Mouse (Mus musculus) right cerebral cortex, adult 18-20 months (tissue): ENCODE data around the gene Aqp9.
"Not testable (repeated sequence)": the region's sequence is repeated elsewhere in the genome, so short reads cannot be mapped to it uniquely, and the experiment has no call there.

Experiments used
- DNase-seq: peaks from one replicate; pipeline ENCODE4 v3.0.0; 2022; ENCODE audit warnings: mixed read lengths

Gene Aqp9

DNA sequence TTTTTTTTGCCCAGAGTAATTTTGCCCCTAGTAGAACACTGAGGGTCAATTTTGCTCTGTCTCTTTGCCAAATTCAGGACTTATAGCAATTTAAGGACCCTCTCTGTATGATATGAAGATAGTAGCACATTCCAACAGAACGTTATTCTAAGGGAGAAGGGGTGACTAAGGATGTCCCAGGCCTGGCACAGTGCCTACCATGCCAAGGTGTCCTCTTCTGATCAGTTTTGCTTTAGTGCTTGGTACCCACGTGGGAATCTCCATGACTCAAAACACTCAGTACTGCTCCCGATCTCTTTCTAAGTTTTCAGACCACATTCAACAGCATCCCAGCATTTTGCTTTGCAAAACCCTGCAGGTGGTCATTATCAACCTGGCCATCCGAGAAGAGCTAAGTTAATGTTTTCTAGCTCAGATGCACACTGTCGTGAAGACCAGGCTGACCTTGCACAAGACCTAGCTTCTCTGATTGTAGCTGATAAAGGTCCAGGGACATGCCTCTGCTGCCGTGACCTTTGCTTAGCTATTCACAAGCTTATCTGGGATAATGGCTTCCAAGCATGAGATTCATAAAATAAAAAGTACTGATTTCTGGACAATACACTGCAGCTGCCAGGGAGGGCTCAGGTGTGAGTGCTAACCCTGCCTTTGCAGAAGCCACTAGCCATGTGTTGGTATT is 31.1 kb downstream of the Aqp9 start:
- DNase-seq = no peak

DNA sequence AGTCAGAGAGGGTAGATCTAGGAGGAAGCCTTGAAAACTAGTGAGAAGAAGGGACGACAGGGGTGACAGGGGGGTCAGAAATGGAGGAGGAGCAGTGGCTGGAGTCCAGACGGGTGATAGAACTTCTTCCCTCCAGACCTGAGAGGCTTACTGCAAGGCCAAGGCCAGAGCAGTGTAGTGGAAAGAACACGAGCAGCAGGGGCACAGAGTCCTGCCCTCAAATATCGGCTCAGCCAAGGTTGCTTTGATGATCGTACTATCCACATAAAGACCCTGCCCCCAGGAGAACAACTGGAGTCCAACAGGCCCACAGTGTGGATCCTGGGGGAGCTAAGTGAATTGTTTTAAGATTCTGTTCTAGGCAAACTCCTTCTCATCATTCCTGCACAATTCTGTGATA is 33.4 kb downstream of the Aqp9 start:
- no peak for DNase-seq

DNA sequence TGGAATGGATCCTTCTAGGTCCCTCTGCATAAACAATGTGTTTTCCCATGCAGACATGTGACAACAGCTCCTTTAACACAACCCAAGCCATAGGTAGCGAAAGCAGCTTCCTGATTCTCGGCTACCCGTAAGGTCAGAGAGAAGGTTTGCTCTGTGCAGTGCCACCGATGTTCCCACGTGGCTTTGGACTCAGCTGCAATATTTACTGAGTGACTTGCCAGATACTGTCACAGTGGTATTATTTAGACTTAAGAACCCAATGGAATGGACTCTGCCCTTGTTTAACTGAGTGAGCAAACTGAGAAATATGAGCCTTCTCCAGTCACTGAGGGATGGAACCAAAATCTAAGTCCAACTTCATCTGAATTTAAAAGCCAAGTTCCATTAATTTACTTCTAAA is 35.3 kb downstream of the Aqp9 start:
- DNase-seq = no peak

DNA sequence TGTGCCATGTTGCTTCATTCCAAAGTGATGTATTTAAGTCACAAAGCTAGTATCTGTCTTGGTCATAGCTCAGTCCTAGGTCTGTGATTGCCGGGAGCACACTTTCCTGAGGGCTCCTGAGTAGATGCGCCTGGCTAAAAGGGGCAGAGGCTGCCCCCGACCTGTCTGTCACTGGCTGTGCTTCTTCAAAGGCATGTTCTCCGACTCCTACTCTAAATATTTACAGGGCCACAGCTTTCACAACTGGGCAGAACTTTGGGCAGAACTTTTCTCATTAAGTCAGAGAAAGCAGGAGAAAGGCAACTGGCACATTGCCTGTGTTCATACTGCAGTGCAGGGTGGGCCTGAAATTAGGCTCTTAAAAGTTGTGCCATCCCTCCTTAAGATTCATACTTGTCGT is 36.7 kb downstream of the Aqp9 start:
- DNase-seq = no peak

DNA sequence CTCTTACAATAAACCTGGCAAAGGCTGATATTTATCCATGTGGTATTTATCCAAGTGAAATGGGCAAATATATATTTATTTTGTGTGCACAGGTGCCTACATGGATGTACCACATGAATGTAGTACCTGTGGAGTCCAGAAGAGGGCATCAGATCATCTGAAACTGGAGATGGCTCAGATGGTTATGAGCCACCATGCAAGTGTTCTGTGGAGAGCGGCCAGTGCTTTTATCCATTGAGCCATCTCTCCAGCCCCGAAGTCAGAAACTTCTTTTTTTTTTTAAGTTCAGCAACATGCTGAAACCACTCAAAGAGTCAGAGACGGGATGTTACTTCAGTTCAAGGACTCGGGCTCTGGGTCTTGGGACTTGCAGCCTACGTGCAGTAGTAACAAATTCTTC is 39.6 kb downstream of the Aqp9 start:
- DNase-seq = peak; percentile 43

DNA sequence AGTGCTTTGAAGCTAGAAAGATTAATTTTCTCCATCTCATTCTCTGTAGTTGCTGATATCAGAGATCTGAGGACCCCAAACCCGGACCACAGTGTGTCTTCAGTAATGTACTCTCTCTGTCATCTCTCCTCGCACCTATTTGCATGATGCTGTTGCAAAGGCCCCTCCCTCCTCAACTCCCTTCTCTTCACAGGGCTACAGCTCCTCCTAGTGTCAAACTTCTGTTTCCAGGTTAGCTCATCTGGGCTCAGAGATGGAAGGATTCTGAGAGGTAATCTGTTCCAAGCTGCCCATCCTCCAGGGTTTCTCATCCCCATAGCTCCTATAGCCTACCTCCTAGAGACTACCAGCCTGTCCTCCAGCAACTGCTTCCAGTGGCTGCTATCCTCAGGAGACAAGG is 42.3 kb downstream of the Aqp9 start:
- peak; percentile 45 for DNase-seq

DNA sequence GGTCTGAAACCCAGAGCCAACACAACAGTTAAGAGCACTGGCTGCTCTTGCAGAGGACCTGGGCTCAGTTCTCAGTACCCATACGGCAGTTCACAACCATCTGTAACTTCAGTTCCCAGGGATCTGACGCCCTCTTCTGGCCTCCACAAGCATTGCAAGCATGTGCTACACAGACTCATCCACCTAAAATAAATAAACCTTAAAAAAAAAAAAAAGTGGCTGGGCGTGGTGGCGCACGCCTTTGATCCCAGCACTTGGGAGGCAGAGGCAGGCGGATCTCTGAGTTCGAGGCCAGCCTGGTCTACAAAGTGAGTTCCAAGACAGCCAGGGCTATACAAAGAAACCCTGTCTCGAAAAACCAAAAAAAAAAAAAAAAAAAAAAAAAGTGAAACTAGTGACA is 45.4 kb downstream of the Aqp9 start:
- DNase-seq = not testable (repeated sequence)

DNA sequence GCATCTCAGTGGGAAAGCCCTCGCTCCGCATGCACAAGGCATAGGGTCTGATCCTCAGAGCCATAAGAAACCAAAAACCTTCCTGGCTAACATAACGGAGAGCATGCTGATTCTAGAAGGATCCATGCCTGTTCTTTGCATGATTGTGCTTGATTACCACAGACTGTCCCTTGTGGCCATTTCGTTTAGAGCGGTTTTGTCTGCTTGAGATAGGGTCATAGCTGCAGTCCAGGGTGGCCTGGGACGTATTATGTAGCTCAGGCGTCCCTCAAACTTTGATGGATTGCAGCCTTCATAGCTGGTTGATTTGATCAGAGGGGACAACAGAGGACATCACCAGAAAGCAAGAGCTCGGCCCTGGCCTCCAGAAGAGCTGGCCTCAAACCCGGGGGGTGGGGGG is 47.6 kb downstream of the Aqp9 start:
- no peak for DNase-seq

DNA sequence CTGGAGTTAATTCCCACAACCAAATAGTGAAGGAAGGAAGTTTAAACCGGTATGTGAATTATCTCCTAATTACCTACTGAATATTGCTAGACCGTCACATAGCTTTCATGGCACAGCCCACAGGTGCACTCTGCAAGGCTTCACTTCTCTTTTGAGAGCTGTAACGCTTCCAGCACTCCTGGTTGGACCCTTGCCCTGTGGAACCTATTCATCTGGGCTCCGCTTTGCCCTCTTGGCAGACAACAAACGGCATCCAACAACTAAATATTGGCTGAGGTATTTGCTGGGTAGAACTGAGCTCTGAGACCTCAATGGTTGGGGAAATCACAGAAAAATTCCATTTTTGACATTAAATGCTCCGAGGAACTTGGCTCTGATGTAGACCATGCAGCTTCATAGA is 55.3 kb downstream of the Aqp9 start:
- DNase-seq = no peak

DNA sequence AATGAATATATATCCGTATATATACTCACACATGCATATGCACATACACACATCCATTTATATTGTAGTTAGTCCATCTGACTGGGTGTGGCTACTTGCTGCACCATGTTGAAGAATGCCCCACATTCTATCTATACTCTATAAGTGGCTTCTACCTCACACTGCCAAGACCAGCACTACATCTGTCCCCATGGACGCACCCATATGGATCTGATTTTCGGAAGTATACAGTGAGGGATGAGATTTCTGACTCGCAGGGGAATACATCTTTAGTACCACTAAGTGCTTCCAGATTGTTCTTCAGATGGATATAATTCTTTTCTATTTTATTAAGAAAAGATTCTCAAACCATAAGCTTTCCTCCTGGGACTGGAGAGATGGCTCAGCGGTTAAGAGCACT is 65.0 kb downstream of the Aqp9 start:
- no peak for DNase-seq

DNA sequence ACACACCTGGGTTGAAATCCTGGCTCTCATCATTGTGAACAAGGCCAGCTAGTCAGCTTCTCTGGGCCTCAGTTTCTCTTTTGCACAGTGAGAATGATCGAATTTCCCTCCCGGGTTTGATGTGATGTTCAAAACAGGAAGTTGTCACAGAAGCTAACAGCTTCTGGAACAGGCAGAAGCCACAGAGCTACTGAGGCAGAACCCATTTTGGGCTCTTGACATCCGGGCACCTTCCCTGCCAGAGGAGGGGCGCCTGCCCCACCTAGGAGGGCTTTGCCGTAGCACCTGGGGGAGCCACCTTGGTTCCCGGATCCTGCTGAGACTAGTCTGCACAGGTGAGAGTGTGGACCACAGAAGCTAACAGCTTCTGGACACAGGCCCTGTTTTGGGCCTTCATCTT is 74.4 kb downstream of the Aqp9 start:
- no peak for DNase-seq

DNA sequence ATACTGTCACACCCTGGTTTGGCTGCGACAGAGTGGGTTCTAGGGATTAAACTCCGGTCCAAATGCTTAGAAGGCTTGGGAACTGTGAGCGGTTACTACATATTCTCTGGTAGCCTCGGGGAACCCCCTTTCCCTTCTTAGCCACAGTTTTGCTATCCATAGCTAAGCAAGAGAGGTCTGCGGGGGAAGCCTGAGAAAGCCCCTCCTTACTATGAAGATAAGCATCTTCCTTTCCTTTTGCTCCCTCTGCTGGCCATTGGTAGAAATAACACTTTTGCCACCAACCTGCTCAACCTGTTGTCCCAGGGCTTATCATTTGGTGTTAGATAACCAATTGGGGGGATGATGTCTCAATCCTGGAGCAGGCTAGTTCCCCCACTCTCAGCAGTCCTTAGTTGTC is 76.4 kb downstream of the Aqp9 start:
- no peak for DNase-seq

DNA sequence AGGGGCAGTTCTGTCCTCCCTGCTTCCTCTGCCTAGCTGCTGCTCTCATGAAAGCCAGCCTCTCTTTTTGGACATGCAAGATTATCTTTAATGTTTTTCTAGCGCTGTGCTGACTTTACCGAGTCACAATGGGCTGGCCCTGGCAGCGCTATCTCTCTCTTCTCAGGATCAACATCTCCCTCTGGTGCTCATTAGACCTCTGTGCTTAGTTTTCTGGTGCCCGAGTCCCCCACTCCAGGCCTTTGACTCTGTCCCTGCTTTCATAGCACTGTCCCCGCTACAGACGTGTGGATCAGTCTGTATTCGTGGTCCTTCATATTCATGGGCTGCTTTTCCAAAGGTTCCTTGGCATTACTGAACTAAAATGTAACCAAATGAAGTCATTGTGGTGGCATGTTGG is 89.3 kb downstream of the Aqp9 start:
- no peak for DNase-seq

DNA sequence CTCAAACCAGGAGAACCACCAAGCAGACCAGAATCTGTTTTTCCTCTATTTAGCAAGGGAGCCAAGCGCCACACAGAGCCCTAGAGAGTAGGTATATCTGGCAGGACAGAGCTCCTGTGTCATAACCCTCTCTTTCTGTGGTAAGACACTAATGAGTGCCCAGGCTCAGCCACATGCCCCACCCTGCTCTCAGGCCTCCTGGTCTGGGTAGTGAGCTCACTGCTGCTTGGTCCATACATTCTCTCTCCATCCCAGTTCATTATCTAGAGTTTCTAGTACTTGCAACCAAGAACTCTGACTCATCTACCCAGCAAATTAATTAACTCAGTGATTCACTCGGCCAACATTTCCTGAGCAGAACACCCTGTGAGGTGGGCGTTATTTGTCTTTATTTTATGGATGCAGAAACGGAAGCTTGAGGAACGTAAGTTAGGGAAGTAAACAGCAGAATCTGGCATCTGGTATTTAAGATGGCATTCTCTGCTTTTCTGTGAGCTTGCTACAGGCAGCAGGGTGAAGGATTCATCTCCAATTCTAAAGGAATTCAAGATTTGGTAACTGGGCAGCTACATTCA is 91.1 kb downstream of the Aqp9 start:
- DNase-seq = no peak

DNA sequence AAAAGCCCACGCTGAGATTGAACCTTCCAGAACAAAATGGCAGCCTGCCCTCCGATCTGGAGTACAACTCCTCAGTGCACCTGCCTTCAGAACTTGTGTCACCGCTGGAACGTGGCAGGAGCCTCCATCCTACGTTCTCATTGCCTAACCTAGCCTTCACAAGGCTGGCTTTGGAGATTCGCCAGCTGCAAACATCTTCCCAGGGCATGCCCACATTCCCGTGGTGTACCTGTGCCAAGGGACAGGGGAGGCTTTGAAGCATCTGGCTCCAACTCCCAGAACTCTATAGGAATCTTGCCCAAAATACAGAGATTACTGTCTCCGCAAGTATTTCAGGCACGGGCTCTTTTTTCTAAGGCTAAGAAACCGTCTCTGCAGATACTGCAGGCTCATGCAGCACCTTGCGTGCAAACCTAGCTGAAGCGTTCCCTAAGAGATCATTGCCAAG is 92.3 kb downstream of the Aqp9 start:
- peak; percentile 56 for DNase-seq

DNA sequence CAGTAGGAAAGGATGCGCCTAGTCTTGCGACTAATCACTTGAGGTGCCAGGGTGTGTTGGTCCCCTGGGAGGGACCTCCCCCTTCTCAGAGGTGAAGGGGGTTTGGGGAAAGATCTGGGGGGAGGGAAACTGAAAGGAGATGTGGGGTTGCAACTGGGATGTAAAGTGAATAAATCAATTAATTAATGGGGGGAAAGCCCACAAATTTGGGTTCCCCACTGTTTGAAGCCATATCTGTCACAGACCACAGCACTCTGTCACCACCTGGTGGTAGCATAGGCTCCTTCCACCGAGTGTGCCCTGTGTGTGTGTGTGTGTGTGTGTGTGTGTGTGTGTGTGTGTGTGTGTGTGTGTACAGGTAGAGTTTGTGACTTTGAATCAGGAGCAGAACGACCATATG is 94.7 kb downstream of the Aqp9 start:
- no peak for DNase-seq

DNA sequence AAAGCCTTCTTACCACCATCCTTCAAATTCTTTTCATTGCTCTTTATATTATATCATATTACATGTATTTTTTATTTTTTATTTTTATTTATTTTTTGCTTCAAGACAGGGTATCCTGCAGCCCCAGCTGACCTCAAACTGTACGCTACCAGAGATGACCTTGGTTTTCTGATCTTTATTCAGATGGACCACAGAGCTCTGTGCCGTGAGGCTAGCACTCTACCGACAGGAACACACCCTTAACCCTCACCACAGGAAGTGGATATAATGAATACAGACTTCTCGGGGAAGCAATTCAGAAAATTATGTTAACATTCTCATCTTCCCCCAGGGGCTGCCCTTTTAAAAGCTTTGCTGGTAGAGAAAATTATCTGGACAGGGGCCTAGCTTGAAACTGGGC is 95.4 kb downstream of the Aqp9 start:
- no peak for DNase-seq

DNA sequence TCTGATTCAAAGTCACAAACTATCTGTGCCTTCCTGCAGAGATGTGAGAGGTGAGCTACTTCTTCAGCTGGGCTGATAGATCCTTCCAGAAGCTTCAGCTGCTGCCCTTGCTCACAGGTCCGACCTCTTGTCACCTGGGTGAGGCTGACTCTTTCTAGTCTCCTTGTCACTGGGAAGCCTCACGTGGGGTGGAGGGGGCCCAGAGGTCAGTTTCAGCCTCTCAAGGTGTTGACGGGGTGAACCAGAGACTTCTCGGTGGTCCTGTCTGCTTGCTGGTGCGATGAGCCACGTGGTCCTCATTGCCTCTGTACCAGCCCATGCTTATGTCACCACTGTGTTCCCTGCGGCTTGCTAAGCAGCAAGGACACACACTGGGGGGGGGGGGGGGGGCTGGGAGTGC is 96.0 kb downstream of the Aqp9 start:
- no peak for DNase-seq

DNA sequence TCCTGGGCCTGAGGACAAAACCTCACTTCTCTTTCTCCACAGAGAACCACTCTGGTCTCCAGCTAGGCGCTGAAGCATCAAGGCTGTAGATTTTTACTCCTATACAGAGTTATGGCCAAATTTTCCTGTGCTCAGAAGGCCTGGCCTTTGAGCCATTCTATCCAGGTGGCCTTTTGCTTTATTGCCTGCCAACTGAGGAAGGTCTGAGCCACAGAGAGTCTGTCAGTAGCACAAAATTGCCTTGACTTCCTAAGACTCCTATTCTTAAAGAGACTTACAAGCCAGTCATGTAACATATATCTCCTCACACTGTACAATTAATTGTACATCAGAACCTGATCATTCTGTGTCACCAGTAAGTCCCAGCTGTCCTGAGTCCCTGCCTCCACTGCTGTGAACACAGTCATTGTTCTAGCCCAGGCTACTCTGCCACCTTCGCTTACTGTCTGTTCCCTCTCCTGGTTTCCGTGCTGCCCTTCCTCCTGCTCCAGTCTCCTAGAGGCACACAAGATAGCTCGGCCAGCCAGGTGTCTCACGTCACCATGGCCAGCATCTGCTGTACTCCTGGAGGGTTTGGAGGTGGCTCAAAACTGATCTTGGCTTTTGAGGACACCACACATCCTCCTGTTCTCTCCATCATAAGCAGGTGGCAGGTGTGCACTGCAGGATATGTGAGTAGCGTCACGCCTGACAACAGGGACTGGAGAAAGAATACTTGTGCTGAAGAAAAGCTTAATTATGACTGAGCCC is 96.7 kb downstream of the Aqp9 start:
- DNase-seq = no peak

DNA sequence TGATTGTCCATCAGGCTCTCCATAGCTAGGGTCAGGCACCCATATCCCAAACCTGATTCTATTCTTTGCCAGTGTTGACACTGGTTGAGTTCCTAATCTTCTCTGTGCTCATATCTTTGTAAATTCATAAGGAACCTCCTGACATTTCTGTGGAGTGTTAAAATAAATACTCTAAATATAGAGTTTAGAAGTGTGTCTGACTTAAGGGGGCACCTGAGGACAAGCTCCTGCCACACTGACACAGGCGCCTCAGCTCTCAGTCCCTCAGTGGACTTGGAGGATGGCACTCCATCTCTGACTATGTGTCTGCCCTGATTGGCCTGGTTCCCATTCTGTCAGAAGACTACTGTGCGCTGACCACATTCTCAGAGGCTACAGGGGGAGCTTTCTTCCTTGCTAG is 97.9 kb downstream of the Aqp9 start:
- DNase-seq = no peak

DNA sequence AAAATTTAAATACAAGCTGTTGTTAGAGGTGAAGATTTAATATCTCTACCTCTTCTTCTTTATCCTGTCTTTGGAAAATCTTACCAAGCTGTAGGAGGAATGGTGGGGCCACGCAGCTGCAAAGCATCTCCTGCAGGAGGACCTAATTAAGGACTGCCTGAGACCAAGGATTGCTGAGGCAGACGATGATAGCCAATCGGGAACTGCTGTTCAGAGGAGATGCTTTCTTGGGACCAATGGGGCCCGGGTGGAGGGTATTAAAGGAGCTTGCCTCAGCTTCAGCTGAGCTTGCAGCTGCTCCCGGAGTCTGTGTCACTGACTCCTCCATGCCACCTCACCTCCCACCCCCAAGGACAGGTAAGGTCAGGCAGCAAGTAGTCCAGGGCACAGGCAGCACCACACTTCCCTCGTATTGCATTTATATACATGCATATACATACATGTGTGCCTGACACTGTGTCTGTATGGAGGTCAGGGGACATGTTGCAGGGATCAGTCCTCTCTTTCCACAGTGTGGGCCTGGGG is 99.6 kb downstream of the Aqp9 start:
- DNase-seq = no peak

DNA sequence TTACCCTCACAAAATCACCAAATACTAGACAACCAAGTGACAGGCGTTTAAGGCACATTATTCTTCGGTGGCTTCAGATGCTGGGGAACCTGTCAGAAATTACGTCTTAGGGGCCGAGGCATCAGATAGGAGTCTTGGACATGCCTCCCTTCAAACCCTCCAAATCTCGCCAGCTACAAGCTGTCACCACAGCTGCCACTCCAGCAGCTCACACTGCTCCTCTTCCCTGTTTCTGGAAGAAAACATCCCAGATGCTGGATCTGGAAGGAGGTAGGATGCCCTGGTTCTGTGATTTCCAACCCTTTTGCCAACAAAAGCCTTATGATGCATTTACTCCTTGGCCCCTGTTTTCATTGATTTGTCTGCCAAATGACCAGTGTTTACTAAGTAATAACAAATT is 101.3 kb downstream of the Aqp9 start:
- DNase-seq = no peak

DNA sequence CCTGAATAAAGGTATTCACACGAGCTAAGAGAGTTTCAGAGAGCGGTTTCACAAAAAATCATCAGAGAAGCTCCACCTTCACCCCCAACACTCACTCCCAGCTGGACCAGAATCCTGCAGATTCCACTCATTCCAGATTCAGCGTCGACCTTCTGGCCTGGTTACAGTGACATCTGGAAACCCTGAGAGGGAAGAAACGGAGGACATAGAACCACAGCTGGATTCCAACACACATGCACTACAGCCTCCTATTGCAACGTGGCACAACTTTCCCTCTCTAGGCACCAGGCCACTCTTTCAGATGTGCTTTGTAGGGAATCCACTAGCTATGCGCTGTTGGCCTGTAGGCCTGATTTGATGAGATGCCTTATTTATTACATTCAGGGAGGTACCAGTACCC is 102.0 kb downstream of the Aqp9 start:
- DNase-seq = no peak

DNA sequence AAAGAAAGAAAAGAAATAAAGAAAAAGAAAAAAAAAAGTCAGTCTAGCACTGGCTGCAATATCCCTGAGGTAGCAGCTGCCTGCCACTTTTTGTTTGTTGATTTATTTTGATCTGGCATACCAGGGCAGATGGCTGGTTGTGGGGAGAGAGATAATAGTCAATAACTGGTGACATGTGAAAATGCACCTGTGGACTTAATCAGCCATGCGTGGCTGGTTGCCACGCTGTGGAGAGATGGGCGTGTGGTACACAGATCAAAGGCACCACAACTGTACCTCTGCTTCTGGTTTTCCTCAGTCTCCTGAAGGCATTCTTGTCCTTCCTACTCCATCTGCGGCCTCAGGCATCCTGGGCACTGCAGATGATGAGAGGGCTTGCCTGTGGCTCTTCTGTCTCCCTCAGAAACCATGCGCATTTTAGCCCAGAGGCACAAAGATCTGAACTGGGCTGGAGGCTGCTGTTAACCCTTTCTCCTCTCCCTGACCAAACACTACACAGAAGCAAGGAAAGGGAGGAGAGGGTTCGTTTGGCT is 103.1 kb downstream of the Aqp9 start:
- no peak for DNase-seq
